Mouse (Mus musculus) heart, embryonic 11.5 days (tissue): ENCODE measurements around the gene Grk1. TPM values are rescaled to one million over a fixed set of nuclear protein-coding genes. Genes with fewer than 3 reads are reported as not detected.

Experiments
- ATAC-seq: fragments of 200-750 bp; cut with Nextera tagmentation; replicated peaks from 2 replicates; pipeline ENCODE4 v1.8.0; 2017; ENCODE audit warnings: moderate library complexity; ENCODE audit not compliant: insufficient number of reproducible peaks, low FRiP score, low TSS enrichment
- H3K27ac ChIP-seq: fragments of 300-500 bp; sonication (generic); 2 replicates; pipeline ENCODE4 v1.5.1; 2014; ENCODE audit warnings: mild to moderate bottlenecking, low read depth, low read length
- H3K27me3 ChIP-seq: fragments of 300-500 bp; sonication (generic); 2 replicates; pipeline ENCODE4 v1.6.1; 2014; ENCODE audit warnings: mild to moderate bottlenecking, low read length, mixed read lengths; ENCODE audit not compliant: control insufficient read depth, insufficient read depth
- H3K36me3 ChIP-seq: fragments of 300-500 bp; sonication (generic); 2 replicates; pipeline ENCODE4 v1.6.1; 2014; ENCODE audit warnings: mild to moderate bottlenecking, low read length, moderate library complexity, mixed read lengths; ENCODE audit not compliant: control insufficient read depth, insufficient read depth
- H3K4me1 ChIP-seq: fragments of 300-500 bp; sonication (generic); 2 replicates; pipeline ENCODE4 v1.6.1; 2014; ENCODE audit warnings: low read length; ENCODE audit not compliant: control insufficient read depth, insufficient read depth
- H3K4me2 ChIP-seq: fragments of 300-500 bp; sonication (generic); 2 replicates; pipeline ENCODE4 v1.6.1; 2014; ENCODE audit warnings: mild to moderate bottlenecking, moderate library complexity
- H3K4me3 ChIP-seq: fragments of 300-500 bp; sonication (generic); 2 replicates; pipeline ENCODE4 v1.5.1; 2014; ENCODE audit warnings: low read depth, low read length
- H3K9ac ChIP-seq: fragments of 300-500 bp; sonication (generic); 2 replicates; pipeline ENCODE4 v1.6.1; 2014; ENCODE audit warnings: mild to moderate bottlenecking, low read depth, low read length, moderate library complexity
- H3K9me3 ChIP-seq: fragments of 300-500 bp; sonication (generic); replicated peaks from 2 replicates; pipeline ENCODE4 v1.6.1; 2016; ENCODE audit warnings: low read length; ENCODE audit not compliant: control insufficient read depth
- WGBS: fragments of 180-500 bp; shearing (Covaris S2); extraction: QIAGEN DNeasy Blood & Tissue Kit; methylation state at CpG from one replicate; pipeline ENCODE4 v1.1.7; 2014; ENCODE audit not compliant: insufficient replicate concordance; 5-methylcytosine and 5-hydroxymethylcytosine counted together
- polyA plus RNA-seq: library from polyadenylated mRNA; unstranded; fragments of >200 nt; fragmentation: Nextera tagmentation; extraction: Ambion mirVana; gene quantifications from 2 replicates; pipeline ENCODE4 v1.2.1, GENCODE M21; 2014

The Grk1 gene
- polyA plus RNA-seq, 1 experiment from 2014 or later: 0.04 TPM

GRCm38 (mm10) chr8:13413823-13414390, 9.0 kb downstream of the Grk1 start:
- 52% methylated on average over 12 of the region's 12 CpGs for WGBS
- ATAC-seq: no peak
- Histone ChIP-seq H3K36me3 (no peaks in the 10 kb centered on the region), H3K27ac (no peak overlapping the region), H3K4me1 (no peaks in the 10 kb centered on the region), H3K27me3 (peaks cover 5% of the 10 kb centered on the region; the same call in 1 of the 2 replicates), H3K9ac (no peak overlapping the region), H3K4me2 (no peak overlapping the region), H3K4me3 (no peak overlapping the region), H3K9me3 (no peaks in the 10 kb centered on the region)

- no peak overlapping the region for H3K4me2 ChIP-seq
- no peaks in the 10 kb centered on the region for H3K36me3 ChIP-seq
- peaks cover 2% of the 10 kb centered on the region; the same call in 1 of the 2 replicates for H3K27me3 ChIP-seq
- no peak overlapping the region for H3K4me3 ChIP-seq
- H3K27ac ChIP-seq: no peak overlapping the region
- 70% methylated on average over 10 of the region's 10 CpGs for WGBS
- H3K4me1 ChIP-seq: no peaks in the 10 kb centered on the region
- H3K9ac ChIP-seq: no peak overlapping the region
- no peaks in the 10 kb centered on the region for H3K9me3 ChIP-seq
- no peak for ATAC-seq
These were observed 11.0 kb downstream of the Grk1 start for GRCm38 (mm10) chr8:13415879-13416278.

GRCm38 (mm10) chr8:13419111-13419639, 14.3 kb downstream of the Grk1 start:
- 0 out of 2 replicates have a peak, but pooled peaks cover 4% of the 10 kb centered on the region for H3K9me3 ChIP-seq
- no peak for ATAC-seq
- H3K36me3 ChIP-seq: no peaks in the 10 kb centered on the region
- no peak overlapping the region for H3K27ac ChIP-seq
- no peak overlapping the region for H3K4me3 ChIP-seq
- 70% methylated on average over 2 of the region's 2 CpGs for WGBS
- H3K4me2 ChIP-seq: no peak overlapping the region
- H3K4me1 ChIP-seq: no peaks in the 10 kb centered on the region
- H3K9ac ChIP-seq: no peak overlapping the region
- H3K27me3 ChIP-seq: no peaks in the 10 kb centered on the region

GRCm38 (mm10) chr8:13420970-13421369, 16.1 kb downstream of the Grk1 start:
- Histone ChIP-seq H3K4me3 (no peak overlapping the region), H3K36me3 (no peaks in the 10 kb centered on the region), H3K9ac (no peak overlapping the region), H3K27me3 (no peaks in the 10 kb centered on the region), H3K4me1 (no peaks in the 10 kb centered on the region), H3K27ac (no peak overlapping the region), H3K4me2 (no peak overlapping the region), H3K9me3 (0 out of 2 replicates have a peak, but pooled peaks cover 4% of the 10 kb centered on the region)
- WGBS: 85% methylated on average over 6 of the region's 6 CpGs
- no peak for ATAC-seq

DNA sequence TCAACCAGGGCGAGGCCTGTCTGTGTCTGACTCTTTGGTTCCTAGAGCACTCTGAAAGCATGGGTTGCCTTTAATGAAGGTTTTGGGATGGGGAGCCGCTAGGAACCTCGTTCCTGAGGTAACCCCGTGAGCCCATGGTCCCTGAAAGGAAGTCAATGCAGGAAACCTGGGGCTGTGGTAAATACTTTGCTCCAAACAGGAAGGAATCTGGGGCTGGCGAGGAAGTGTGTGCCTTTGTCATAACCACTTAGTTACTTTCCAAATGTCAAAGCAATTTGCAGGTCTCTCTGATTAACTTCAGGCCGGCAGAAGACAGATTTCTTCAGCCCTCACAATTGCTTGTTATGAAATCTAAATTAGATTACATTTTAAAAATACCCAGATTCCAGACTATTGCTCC, 22.5 kb downstream of the Grk1 start:
- Histone ChIP-seq H3K4me2 (no peak overlapping the region), H3K9ac (no peak overlapping the region), H3K27me3 (no peaks in the 10 kb centered on the region), H3K9me3 (no peaks in the 10 kb centered on the region), H3K27ac (no peak overlapping the region), H3K36me3 (no peaks in the 10 kb centered on the region), H3K4me3 (no peak overlapping the region), H3K4me1 (no peaks in the 10 kb centered on the region)
- no peak for ATAC-seq
- 66% methylated on average over 6 of the region's 6 CpGs for WGBS

- no peak overlapping the region for H3K9ac ChIP-seq
These were observed 23.3 kb downstream of the Grk1 start for GRCm38 (mm10) chr8:13428156-13428555.

DNA sequence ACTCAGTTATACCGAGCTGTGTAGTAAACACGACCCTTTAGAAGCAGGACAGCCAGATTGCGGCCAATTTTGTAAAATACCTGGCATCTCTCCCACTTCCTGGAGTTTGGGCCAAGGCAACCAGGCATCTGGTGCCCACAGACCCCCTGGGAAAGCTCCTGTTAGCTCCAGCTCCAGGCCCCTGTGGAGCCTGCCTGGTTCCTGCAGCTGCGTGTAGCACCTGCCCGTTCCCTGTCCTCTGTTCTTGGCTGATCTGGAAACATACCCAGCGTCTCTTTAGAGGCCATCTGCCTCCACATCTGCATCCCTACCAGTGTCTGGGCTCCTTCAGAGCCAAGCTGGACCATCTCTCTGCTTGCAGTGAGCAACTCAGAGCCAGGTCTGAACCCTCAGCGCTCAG, 25.5 kb downstream of the Grk1 start:
- WGBS: 76% methylated on average over 7 of the region's 7 CpGs
- H3K9ac ChIP-seq: no peak overlapping the region
- ATAC-seq: no peak
- peaks cover 16% of the 10 kb centered on the region for H3K27me3 ChIP-seq
- no peaks in the 10 kb centered on the region for H3K36me3 ChIP-seq
- H3K4me2 ChIP-seq: no peak overlapping the region
- no peak overlapping the region for H3K4me3 ChIP-seq
- H3K27ac ChIP-seq: no peak overlapping the region
- no peaks in the 10 kb centered on the region for H3K9me3 ChIP-seq
- H3K4me1 ChIP-seq: no peaks in the 10 kb centered on the region

More at GRCm38 (mm10) chr8:13428156-13428555, 23.3 kb downstream of the Grk1 start:
- ATAC-seq: no peak
- no peaks in the 10 kb centered on the region for H3K36me3 ChIP-seq
- H3K27me3 ChIP-seq: no peaks in the 10 kb centered on the region
- no peak overlapping the region for H3K4me3 ChIP-seq
- 67% methylated on average over 9 of the region's 9 CpGs for WGBS
- no peak overlapping the region for H3K27ac ChIP-seq
- no peaks in the 10 kb centered on the region for H3K9me3 ChIP-seq
- no peak overlapping the region for H3K4me2 ChIP-seq
- H3K4me1 ChIP-seq: no peaks in the 10 kb centered on the region

DNA sequence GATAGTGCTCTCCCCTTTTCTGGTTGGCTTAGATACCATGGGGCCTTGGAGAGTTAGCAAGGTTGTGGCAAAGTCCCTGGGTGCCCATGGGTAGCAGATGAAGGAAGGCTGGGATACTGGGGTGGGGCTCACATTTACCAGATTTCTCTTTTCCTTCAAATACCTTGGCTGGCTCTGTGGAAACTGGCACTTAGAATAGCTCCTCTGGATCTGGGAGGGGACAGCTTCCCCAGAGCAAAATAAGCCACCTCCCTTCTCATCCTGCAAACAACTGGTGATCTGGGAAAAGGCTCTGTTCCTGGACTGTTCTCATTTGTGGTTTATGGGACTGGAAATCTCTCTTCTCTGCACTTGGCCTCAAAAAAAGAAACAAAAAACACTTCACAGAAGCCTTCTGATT, 26.0 kb downstream of the Grk1 start:
- Histone ChIP-seq H3K4me2 (no peak overlapping the region), H3K4me3 (no peak overlapping the region), H3K9ac (no peak overlapping the region), H3K27me3 (peaks cover 20% of the 10 kb centered on the region), H3K9me3 (no peaks in the 10 kb centered on the region), H3K36me3 (no peaks in the 10 kb centered on the region), H3K27ac (no peak overlapping the region), H3K4me1 (no peaks in the 10 kb centered on the region)
- no peak for ATAC-seq

GRCm38 (mm10) chr8:13433130-13433529, 28.2 kb downstream of the Grk1 start:
- peaks cover 35% of the 10 kb centered on the region for H3K27me3 ChIP-seq
- H3K27ac ChIP-seq: no peak overlapping the region
- no peaks in the 10 kb centered on the region for H3K4me1 ChIP-seq
- no peaks in the 10 kb centered on the region for H3K36me3 ChIP-seq
- 74% methylated on average over 5 of the region's 5 CpGs for WGBS
- H3K9ac ChIP-seq: no peak overlapping the region
- H3K4me2 ChIP-seq: no peak overlapping the region
- no peak for ATAC-seq
- no peaks in the 10 kb centered on the region for H3K9me3 ChIP-seq
- no peak overlapping the region for H3K4me3 ChIP-seq
